Mouse (Mus musculus) spleen, adult 2 months (tissue): ENCODE measurements around the gene Kansl2. TPM values are rescaled to one million over a fixed set of nuclear protein-coding genes. Genes with fewer than 3 reads are reported as not detected.

Experiments
- DNase-seq, 2 experiments: peaks; one replicate each; pipeline versions ENCODE4 v3.0.0 to v3.0.0-alpha.2; 2012 to 2021; ENCODE audit warnings: low spot score in 2 of 2, low read depth in 1 of 2
- H3K27ac ChIP-seq: fragments of 200-500 bp; 2 replicates; pipeline ENCODE4 v1.5.1; 2012; ENCODE audit warnings: low read length, inconsistent platforms; ENCODE audit not compliant: insufficient read depth
- H3K27me3 ChIP-seq: fragments of 200-500 bp; 2 replicates; pipeline ENCODE4 v1.6.1; 2012; ENCODE audit warnings: mild to moderate bottlenecking, moderate library complexity, low read length, inconsistent platforms; ENCODE audit not compliant: control insufficient read depth, insufficient read depth
- H3K36me3 ChIP-seq: fragments of 200-500 bp; 2 replicates; pipeline ENCODE4 v1.6.1; 2012; ENCODE audit warnings: mild to moderate bottlenecking, low read length, inconsistent platforms; ENCODE audit not compliant: control insufficient read depth, insufficient read depth
- H3K4me1 ChIP-seq: fragments of 200-500 bp; 2 replicates; pipeline ENCODE4 v1.6.1; 2011; ENCODE audit warnings: inconsistent platforms; ENCODE audit not compliant: control insufficient read depth, insufficient read depth, insufficient read length
- H3K4me3 ChIP-seq: fragments of 200-500 bp; 2 replicates; pipeline ENCODE4 v1.5.1; 2011; ENCODE audit warnings: mild to moderate bottlenecking, inconsistent platforms; ENCODE audit not compliant: insufficient read depth, insufficient read length; ENCODE audit errors: extremely low read depth
- CTCF ChIP-seq: fragments of 200-500 bp; IDR thresholded peaks from 2 replicates; pipeline ENCODE4 v1.5.1; 2011; ENCODE audit warnings: mild to moderate bottlenecking, inconsistent platforms; ENCODE audit not compliant: insufficient read depth, insufficient read length, insufficient replicate concordance; ENCODE audit errors: extremely low read depth
- POLR2A ChIP-seq: fragments of 200-500 bp; IDR thresholded peaks from 2 replicates; pipeline ENCODE4 v1.6.1; 2011; ENCODE audit warnings: low read depth, low read length, inconsistent platforms
- WGBS: fragments of 180-500 bp; shearing (Covaris S2); methylation state at CpG from one replicate; pipeline ENCODE4 v1.1.7; 2018; 5-methylcytosine and 5-hydroxymethylcytosine counted together
- polyA plus RNA-seq: library from polyadenylated mRNA; depleted of rRNA; stranded (reverse); fragments of >200 nt; gene quantifications from 2 replicates; pipeline ENCODE4 v1.2.3, GENCODE M21; 2012

The Kansl2 gene
- polyA plus RNA-seq, 1 experiment = 28.9 TPM

DNA sequence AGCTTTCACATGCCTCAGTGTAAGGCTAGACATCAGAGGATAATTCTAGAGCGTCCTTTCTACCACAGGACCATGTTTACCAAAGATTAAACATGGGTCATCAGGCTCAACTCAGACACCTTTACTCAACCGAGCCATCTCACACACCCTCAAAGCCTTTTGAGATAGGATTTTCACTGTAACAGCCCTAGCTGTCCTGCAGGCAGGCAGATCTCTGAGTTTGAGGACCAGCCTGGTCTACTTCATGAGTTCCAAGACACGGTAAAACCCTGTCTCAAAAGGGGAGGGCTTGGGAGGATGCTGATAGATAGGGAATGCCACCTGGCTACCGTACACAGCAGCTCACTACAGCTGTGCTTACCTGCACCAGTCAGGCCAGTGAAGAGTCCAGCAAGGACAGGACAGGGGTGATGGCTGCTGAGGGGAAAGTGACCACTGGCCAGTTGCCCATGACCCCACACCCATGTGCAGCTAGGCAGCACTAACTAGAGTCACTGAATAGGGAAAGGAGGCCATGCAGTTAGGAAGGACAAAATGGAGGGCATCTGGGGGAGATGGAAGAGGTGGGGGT, 35.8 kb upstream of the Kansl2 start:
- H3K27ac ChIP-seq = no peak overlapping the region
- H3K4me3 ChIP-seq = no peak overlapping the region
- H3K4me1 ChIP-seq = peaks cover 13% of the 10 kb centered on the region; the same call in 1 of the 2 replicates
- WGBS = 91% methylated on average over 4 of the region's 4 CpGs
- H3K36me3 ChIP-seq = peaks cover 1% of the 10 kb centered on the region; the same call in 1 of the 2 replicates
- TF ChIP-seq CTCF = no peak
- no peak for TF ChIP-seq POLR2A
- DNase-seq = no peak
- no peaks in the 10 kb centered on the region for H3K27me3 ChIP-seq

DNA sequence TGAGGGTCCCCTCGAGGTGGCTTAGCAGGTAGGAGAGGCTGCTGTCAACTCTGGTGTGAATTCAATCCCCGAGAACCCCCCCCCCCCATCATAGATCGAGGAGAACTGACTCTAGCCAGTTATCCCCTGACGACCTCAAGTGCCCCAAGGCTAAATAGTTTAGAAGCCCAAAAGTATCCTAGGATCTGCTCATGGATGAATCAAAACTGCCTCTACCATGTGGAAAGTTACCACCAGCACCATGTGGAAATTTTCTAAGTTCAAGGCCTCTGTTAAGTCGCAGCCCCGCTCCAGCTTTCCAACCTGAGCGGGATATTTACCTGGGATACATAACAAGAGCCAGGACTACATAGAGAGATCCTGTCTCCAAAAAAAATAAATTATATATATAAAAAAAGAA, 35.2 kb upstream of the Kansl2 start:
- TF ChIP-seq POLR2A (no peak), CTCF (no peak)
- 72% methylated on average over 7 of the region's 7 CpGs for WGBS
- peaks cover 4% of the 10 kb centered on the region; the same call in 1 of the 2 replicates for H3K36me3 ChIP-seq
- peaks cover 13% of the 10 kb centered on the region; the same call in 1 of the 2 replicates for H3K4me1 ChIP-seq
- DNase-seq = no peak
- H3K4me3 ChIP-seq = no peak overlapping the region
- no peaks in the 10 kb centered on the region for H3K27me3 ChIP-seq
- no peak overlapping the region for H3K27ac ChIP-seq

DNA sequence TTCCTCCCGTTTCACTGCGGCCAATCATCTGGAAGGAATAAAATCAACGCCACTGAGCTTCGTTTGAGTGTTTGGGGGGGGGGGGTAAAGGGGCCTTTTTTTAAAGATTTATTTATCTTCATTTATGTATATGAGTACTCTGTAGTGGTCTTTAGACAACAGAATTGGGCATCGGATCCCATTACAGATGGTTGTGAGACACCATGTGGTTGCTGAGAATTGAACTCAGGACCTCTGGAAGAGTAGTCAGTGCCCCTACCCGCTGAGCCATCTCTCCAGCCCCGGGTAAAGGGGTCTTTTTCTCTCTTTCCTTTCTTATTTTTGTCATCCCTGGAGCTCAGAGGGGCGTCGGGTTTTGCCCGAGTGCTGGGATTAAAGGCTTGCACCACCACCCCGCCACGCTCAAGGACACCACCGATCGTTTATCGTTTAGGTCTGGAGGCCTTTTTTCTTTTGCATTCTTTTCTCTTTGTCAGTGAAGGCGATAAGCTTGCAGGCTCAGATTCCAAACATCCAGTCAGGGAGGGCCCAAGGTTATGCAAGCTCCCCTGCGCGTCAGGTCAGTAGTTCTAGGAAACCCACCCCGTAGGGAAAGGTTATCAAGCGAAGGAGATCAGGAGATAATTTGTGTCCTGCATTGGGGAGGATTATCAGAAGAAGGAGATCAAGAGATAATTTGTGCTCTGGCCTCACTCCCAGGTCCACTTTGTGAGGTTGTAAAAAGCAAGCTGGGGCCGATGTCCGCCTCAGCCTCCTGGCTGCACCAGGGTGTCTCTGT, 34.4 kb upstream of the Kansl2 start:
- TF ChIP-seq POLR2A = no peak
- no peak for TF ChIP-seq CTCF
- DNase-seq = no peak
- H3K36me3 ChIP-seq = peaks cover 4% of the 10 kb centered on the region; the same call in 1 of the 2 replicates
- H3K27me3 ChIP-seq = no peaks in the 10 kb centered on the region
- peak overlapping the region; percentile 81 for H3K4me3 ChIP-seq
- WGBS = 9% methylated on average over 22 of the region's 22 CpGs
- H3K4me1 ChIP-seq = peaks cover 13% of the 10 kb centered on the region; the same call in 1 of the 2 replicates
- peak overlapping the region; percentile 94 for H3K27ac ChIP-seq

DNA sequence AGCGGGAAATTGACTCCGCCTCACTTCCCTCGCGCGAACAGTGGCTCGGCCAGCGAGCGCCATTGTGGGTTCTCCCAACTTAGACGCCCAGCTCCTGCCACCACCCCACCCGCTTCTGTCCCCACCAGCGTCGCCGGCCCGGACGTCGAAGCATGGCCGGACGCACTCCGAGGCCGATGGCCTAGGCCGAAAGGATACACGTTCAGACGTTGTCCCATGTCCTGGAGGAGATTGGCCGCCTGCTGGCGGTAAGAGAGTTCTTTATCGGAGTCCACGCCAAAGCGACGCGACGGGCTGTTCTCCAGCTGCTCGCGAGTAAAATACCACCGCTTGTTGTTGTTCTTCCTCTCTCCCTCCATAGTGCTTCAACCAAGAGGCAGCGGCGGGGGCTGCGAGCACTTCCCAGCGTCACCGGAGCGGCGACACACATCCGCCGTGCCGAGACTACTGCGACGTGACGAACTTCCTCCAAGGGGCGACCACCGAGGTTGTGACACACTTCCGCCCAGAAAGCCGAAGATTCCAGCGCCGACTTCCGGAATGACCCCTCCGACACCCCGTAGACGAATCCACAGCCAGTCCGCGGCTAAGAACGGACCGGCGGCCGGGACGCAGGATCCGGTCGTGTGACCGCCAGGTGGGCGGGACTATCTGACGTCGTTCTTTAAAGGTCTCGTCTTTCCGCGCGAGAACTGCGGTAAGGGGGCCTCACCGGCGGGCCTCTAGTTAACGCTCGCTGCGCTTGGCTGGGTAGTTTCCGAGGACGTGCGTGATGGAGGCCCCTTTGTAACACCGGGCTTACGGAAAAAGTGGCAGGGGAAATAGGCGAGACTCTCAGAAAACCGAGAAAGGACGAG, 33.4 kb upstream of the Kansl2 start:
- H3K27ac ChIP-seq = peak overlapping the region; percentile 98
- no peaks in the 10 kb centered on the region for H3K27me3 ChIP-seq
- peak overlapping the region; percentile 88 for H3K4me3 ChIP-seq
- H3K36me3 ChIP-seq = peaks cover 4% of the 10 kb centered on the region
- peak; percentile 99 to 100 for DNase-seq
- WGBS = under 1% methylated on average over 88 of the region's 88 CpGs
- H3K4me1 ChIP-seq = peaks cover 13% of the 10 kb centered on the region; the same call in 1 of the 2 replicates
- TF ChIP-seq POLR2A (peak; percentile 88), CTCF (no peak)

DNA sequence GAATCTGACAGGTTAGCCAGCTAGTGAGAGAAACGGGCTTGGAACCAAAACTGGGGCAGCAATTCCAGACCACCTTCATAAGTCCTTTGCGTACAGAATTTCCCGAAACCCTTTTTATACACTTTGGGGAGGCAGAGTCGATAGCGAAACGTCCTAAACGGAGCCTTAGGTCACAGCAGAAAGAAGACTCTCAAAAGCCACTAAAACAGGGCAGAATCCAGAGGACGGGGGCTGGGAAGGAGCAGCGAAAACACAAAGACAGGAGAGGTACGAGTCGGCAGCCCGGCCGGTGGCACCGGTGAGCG, 32.9 kb upstream of the Kansl2 start:
- no peak for DNase-seq
- under 1% methylated on average over 15 of the region's 15 CpGs for WGBS
- no peaks in the 10 kb centered on the region for H3K27me3 ChIP-seq
- peaks cover 7% of the 10 kb centered on the region for H3K36me3 ChIP-seq
- no peak for TF ChIP-seq CTCF
- no peak for TF ChIP-seq POLR2A
- peaks cover 14% of the 10 kb centered on the region; the same call in 1 of the 2 replicates for H3K4me1 ChIP-seq
- peak overlapping the region; percentile 88 for H3K4me3 ChIP-seq
- peak overlapping the region; percentile 98 for H3K27ac ChIP-seq

DNA sequence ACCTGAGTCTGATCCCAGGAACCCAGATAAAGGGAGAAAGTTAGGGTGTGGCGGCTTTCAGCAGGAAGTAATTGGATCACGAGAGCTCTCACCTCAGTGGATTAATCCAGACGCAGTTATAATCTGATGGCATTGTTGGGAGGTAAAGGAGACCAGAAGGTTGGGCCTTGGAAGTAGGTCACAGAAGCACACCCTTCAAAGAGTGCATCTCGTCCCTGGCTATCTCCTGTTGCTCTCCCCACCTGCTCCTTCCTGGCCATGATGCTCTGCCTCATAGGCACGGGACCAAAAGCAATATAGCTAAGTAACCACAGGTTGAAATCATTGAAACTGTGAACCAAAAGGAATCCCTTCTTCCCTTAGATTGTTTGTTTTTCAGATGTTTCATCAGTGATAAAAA, 23.1 kb upstream of the Kansl2 start:
- H3K4me1 ChIP-seq = peaks cover 2% of the 10 kb centered on the region; the same call in 1 of the 2 replicates
- WGBS = 93% methylated on average over 5 of the region's 5 CpGs
- DNase-seq = no peak
- H3K36me3 ChIP-seq = peaks cover 25% of the 10 kb centered on the region
- H3K27me3 ChIP-seq = no peaks in the 10 kb centered on the region
- no peak overlapping the region for H3K27ac ChIP-seq
- no peak for TF ChIP-seq CTCF
- TF ChIP-seq POLR2A = no peak
- H3K4me3 ChIP-seq = no peak overlapping the region
